Mouse (Mus musculus) myocyte (in vitro differentiated cells): Measurements from ENCODE around the gene Pbx1. TPM values are rescaled to one million over a fixed set of nuclear protein-coding genes. Genes with fewer than 3 reads are reported as not detected.

ENCODE experiments used
- H3K27me3 ChIP-seq: one replicate; pipeline ENCODE4 v1.6.1; 2011; ENCODE audit not compliant: control insufficient read depth, insufficient read depth, insufficient read length
- H3K36me3 ChIP-seq: one replicate; pipeline ENCODE4 v1.6.1; 2011; ENCODE audit not compliant: control insufficient read depth, insufficient read depth
- H3K4me2 ChIP-seq: one replicate; pipeline ENCODE4 v1.6.1; 2011; ENCODE audit warnings: low read depth, control low read depth
- H3K4me3 ChIP-seq: one replicate; pipeline ENCODE4 v1.5.1; 2011; ENCODE audit warnings: mild to moderate bottlenecking, control low read depth, moderate library complexity
- H3K79me2 ChIP-seq: one replicate; pipeline ENCODE4 v1.6.1; 2011; ENCODE audit not compliant: control insufficient read depth, insufficient read depth
- H3ac ChIP-seq: one replicate; pipeline ENCODE4 v1.6.1; 2011; ENCODE audit not compliant: control insufficient read depth, insufficient read length
- CEBPB ChIP-seq: IDR thresholded peaks from 2 replicates; pipeline ENCODE4 v1.6.1; 2011; ENCODE audit warnings: mild to moderate bottlenecking, moderate library complexity; ENCODE audit not compliant: poor library complexity, insufficient read depth, severe bottlenecking
- E2F4 ChIP-seq: IDR thresholded peaks from one replicate; pipeline ENCODE4 v1.6.1; 2011; ENCODE audit warnings: mild to moderate bottlenecking, control low read depth, moderate library complexity; ENCODE audit not compliant: insufficient read depth
- MAX ChIP-seq: IDR thresholded peaks from one replicate; pipeline ENCODE4 v1.6.1; 2011; ENCODE audit warnings: low read depth, mild to moderate bottlenecking, control low read depth
- MYOD1 ChIP-seq, 3 experiments: IDR thresholded peaks; one replicate each; pipeline ENCODE4 v1.6.1; 2011; ENCODE audit warnings: control low read depth in 2 of 3, low read depth in 2 of 3, mild to moderate bottlenecking in 2 of 3, moderate library complexity in 1 of 3; ENCODE audit not compliant: insufficient read length in 2 of 3, control insufficient read depth in 1 of 3
- MYOG ChIP-seq, 3 experiments: IDR thresholded peaks; one replicate each; pipeline ENCODE4 v1.6.1; 2011; ENCODE audit warnings: control low read depth in 2 of 3, low read depth in 2 of 3, mild to moderate bottlenecking in 2 of 3; ENCODE audit not compliant: insufficient read length in 2 of 3, control insufficient read depth in 1 of 3, insufficient read depth in 1 of 3
- POLR2A ChIP-seq: IDR thresholded peaks from one replicate; pipeline ENCODE4 v1.6.1; 2011; ENCODE audit warnings: low read depth, mild to moderate bottlenecking, control low read depth, moderate library complexity; ENCODE audit not compliant: insufficient read length
- POLR2AphosphoS2 ChIP-seq: IDR thresholded peaks from one replicate; pipeline ENCODE4 v1.6.1; 2011; ENCODE audit warnings: low read depth, control low read depth; ENCODE audit not compliant: insufficient read length
- REST ChIP-seq: IDR thresholded peaks from one replicate; pipeline ENCODE4 v1.6.1; 2011; ENCODE audit warnings: mild to moderate bottlenecking, control low read depth, moderate library complexity; ENCODE audit not compliant: insufficient read depth, insufficient read length
- SRF ChIP-seq: IDR thresholded peaks from one replicate; pipeline ENCODE4 v1.6.1; 2011; ENCODE audit warnings: low read depth; ENCODE audit not compliant: control insufficient read depth, insufficient read length
- TCF12 ChIP-seq: IDR thresholded peaks from one replicate; pipeline ENCODE4 v1.6.1; 2011; ENCODE audit warnings: mild to moderate bottlenecking, control low read depth; ENCODE audit not compliant: poor library complexity, insufficient read depth, severe bottlenecking
- TCF3 ChIP-seq: IDR thresholded peaks from one replicate; pipeline ENCODE4 v1.6.1; 2011; ENCODE audit warnings: low read depth, control low read depth; ENCODE audit not compliant: insufficient read length
- USF1 ChIP-seq: IDR thresholded peaks from one replicate; pipeline ENCODE4 v1.6.1; 2011; ENCODE audit warnings: low read depth, mild to moderate bottlenecking, control low read depth, moderate library complexity
- polyA plus RNA-seq: library from polyadenylated mRNA; unstranded; fragments of >200 nt; fragmentation: generic; extraction: Trizol; gene quantifications from one replicate; pipeline ENCODE4 v1.2.1, GENCODE M21; 2012; ENCODE audit warnings: missing spikeins

Gene Pbx1
- polyA plus RNA-seq, 1 experiment: 11.4 TPM

DNA sequence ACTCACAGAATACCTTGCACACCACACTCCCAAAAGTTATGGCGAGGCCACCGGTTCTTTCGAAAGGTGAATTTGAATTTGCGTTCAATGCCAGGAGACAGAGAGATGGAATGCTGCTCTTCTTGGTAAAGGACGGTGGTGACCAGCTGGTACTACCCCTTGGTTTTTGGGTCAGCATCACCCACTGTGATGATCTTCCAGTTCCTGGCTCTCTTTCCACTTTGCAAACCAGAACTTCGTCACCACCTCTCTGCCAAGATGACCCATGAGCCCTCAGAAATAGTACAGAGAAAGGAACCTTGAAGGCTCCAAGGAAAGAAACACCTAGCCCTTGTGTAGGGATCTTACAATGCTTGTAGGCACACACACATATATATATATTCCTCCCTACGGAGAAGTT is 209.3 kb downstream of the Pbx1 start:
- Histone ChIP-seq H3K27me3 (no peaks in the 10 kb centered on the region), H3K36me3 (no peaks in the 10 kb centered on the region), H3K4me2 (no peak overlapping the region), H3K79me2 (peaks cover 8% of the 10 kb centered on the region), H3ac (no peak overlapping the region), H3K4me3 (no peak overlapping the region)
- TF ChIP-seq MAX (no peak), USF1 (no peak), E2F4 (no peak), TCF12 (no peak), REST (no peak), TCF3 (no peak), SRF (no peak), MYOD1 (IDR thresholded peaks at IDR 0.05; ENCODE audit: control insufficient read depth in 1 of 3, insufficient read length in 2 of 3, low read depth in 2 of 3) (no peak), CEBPB (no peak), POLR2AphosphoS2 (no peak)

DNA sequence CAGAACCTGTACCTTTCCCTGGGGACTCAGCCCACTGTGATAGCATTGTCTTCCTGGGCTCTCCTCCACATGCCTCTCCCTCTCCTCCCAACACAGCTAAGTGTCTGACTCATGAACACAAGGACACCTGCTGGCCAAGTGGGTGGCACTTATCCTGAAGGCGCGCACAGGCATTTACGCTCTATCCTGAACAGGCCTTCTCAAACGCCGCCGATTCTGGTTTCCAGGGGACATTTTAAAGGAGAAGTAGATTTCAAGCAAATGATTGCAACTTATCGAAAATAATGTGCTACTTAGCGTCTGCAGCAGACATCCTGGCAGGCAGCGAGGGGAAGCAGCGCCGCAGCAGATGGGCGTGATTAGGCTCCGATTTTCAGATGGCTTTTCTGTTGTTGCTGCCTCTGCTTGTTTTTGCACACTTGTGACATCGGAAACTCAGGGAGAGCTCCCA is 211.0 kb downstream of the Pbx1 start:
- Histone ChIP-seq H3K27me3 (no peaks in the 10 kb centered on the region), H3ac (no peak overlapping the region), H3K4me3 (no peak overlapping the region), H3K4me2 (no peak overlapping the region), H3K36me3 (no peaks in the 10 kb centered on the region), H3K79me2 (peaks cover 8% of the 10 kb centered on the region)
- no peak for TF ChIP-seq REST
- TF ChIP-seq MYOG (IDR thresholded peaks at IDR 0.05; ENCODE audit: control insufficient read depth in 1 of 3, insufficient read depth in 1 of 3, insufficient read length in 2 of 3, low read depth in 2 of 3): no peak
- no peak for TF ChIP-seq MAX
- no peak for TF ChIP-seq SRF
- no peak for TF ChIP-seq USF1
- TF ChIP-seq E2F4: no peak

DNA sequence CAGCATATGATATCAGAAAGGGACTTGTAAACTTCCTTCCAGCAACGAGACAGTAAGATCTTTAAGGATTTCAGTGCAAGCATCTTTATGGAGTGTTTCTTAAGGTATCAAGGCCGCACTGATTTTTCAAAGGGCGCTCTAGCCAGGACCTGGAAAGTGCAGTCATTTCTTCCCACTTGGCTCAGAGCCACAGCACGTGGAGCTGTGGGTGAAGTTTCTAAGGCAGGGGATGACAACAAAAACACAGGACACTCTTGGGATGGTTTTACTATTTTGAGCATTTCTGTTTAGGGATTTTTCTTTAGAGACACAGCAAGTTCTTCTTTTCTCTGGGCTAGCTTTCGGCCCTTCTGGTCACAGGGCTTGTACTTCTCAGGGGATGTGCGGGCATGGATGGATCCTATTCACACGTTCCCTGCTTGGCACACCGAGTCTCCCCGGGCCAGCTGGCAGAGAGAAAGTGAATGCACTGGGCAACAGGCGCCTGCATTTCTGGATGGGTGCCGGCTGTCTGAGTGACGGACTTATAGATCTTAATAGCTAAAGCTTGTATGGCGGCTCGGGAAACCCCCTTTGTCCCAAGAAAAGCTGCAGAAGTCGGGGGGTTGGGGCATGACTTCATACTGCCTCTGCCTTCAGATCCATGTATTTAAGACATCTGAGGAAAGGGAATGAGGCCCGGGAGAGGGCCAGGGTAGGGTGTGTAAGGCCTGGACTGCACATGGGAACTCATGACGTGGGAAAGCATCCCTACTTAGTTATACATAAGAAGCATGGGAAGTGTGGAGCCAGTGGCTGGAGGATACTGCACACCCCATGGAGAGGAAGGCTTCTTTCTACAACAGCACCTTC is 215.9 kb downstream of the Pbx1 start:
- no peaks in the 10 kb centered on the region for H3K27me3 ChIP-seq
- no peak overlapping the region for H3K4me3 ChIP-seq
- H3ac ChIP-seq: no peak overlapping the region
- TF ChIP-seq TCF3: no peak
- TF ChIP-seq MYOG (IDR thresholded peaks at IDR 0.05; ENCODE audit: control insufficient read depth in 1 of 3, insufficient read depth in 1 of 3, insufficient read length in 2 of 3, low read depth in 2 of 3): no peak
- no peak for TF ChIP-seq SRF
- TF ChIP-seq E2F4: no peak
- TF ChIP-seq CEBPB: no peak
- no peak for TF ChIP-seq POLR2AphosphoS2
- no peaks in the 10 kb centered on the region for H3K79me2 ChIP-seq
- no peak overlapping the region for H3K4me2 ChIP-seq
- H3K36me3 ChIP-seq: no peaks in the 10 kb centered on the region

DNA sequence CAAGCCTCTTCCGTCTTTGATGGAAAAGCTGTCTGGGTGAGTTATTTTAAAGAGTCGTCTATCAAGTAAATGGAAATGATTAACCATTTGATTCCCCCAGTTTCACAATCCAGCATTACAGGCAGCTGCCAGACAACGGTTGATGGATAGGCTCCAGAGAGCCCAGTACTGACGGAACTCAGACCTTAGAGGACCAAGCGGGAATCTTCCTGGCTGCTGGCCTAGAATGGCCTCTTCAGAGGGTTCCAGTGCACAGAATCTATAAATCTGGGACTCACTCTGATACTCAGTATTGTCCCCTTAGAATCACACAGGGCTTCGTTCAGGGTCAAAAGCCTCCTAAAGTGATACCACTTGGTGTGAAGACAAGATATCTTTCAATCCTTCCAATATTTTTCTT is 216.6 kb downstream of the Pbx1 start:
- Histone ChIP-seq H3K79me2 (no peaks in the 10 kb centered on the region), H3ac (no peak overlapping the region), H3K4me3 (no peak overlapping the region), H3K4me2 (no peak overlapping the region), H3K36me3 (no peaks in the 10 kb centered on the region), H3K27me3 (no peaks in the 10 kb centered on the region)
- TF ChIP-seq CEBPB (no peak), MYOD1 (IDR thresholded peaks at IDR 0.05; ENCODE audit: control insufficient read depth in 1 of 3, insufficient read length in 2 of 3, low read depth in 2 of 3) (no peak), POLR2A (no peak), E2F4 (no peak), USF1 (no peak), SRF (no peak), POLR2AphosphoS2 (no peak), MAX (no peak), TCF12 (no peak), TCF3 (no peak), MYOG (IDR thresholded peaks at IDR 0.05; ENCODE audit: control insufficient read depth in 1 of 3, insufficient read depth in 1 of 3, insufficient read length in 2 of 3, low read depth in 2 of 3) (no peak)

DNA sequence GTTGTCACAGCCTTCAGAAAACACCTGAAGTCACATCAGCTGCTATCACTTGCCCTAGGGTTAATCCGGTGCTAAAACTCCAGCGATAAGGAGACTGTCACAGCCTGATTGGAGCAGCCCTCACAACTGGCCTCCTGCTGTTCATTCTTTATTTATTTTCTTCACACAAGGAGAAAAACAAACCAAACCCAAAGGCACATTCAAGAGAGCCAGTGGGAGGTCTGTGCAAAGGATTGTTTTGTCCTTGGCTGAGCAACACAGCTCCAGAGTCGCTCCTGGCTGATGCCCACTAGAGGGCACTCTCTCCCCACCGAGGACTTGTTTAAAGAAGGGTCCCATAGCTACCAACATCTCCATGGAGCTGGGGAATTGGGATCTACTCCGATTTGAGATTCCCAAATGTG is 218.0 kb downstream of the Pbx1 start:
- H3K4me3 ChIP-seq: no peak overlapping the region
- no peak overlapping the region for H3ac ChIP-seq
- TF ChIP-seq POLR2A: no peak
- no peak overlapping the region for H3K4me2 ChIP-seq
- H3K79me2 ChIP-seq: no peaks in the 10 kb centered on the region
- no peaks in the 10 kb centered on the region for H3K27me3 ChIP-seq
- H3K36me3 ChIP-seq: no peaks in the 10 kb centered on the region
